Mouse (Mus musculus): ENCODE measurements around the gene Chrna3.

GRCm38 (mm10) chr9:54963669-54964068, 62.7 kb downstream of the Chrna3 start:
- TF ChIP-seq CTCF (IDR thresholded peaks at IDR 0.05; ENCODE audit: low read depth) = no peak
- no peak for TF ChIP-seq EP300 (IDR thresholded peaks at IDR 0.05; ENCODE audit: low read depth)

Data from liver, postnatal 0 days (tissue).